Mouse (Mus musculus) heart, postnatal 0 days (tissue): ENCODE measurements at regions not wholly inside any gene's neighbourhood (a gene's known extent, or its start where the extent isn't known, plus 50 kb on each side); places are given as distances from the start of the nearest gene placed in this dataset.

ENCODE experiments used
- ATAC-seq: fragments of 200-750 bp; cut with Nextera tagmentation; 2 replicates; pipeline ENCODE4 v1.8.0; 2017; ENCODE audit warnings: low read depth, moderate number of reproducible peaks, moderate library complexity; ENCODE audit not compliant: insufficient read depth
- DNase-seq: peaks from one replicate; pipeline ENCODE4 v3.0.0-alpha.2; 2016; ENCODE audit warnings: low spot score
- H3K27ac ChIP-seq: fragments of 300-500 bp; sonication (generic); 2 replicates; pipeline ENCODE4 v1.5.1; 2014; ENCODE audit warnings: low read depth, mild to moderate bottlenecking
- H3K27me3 ChIP-seq: fragments of 300-500 bp; sonication (generic); 2 replicates; pipeline ENCODE4 v1.6.1; 2014; ENCODE audit warnings: low read length, mixed read lengths; ENCODE audit not compliant: control insufficient read depth, insufficient read depth
- H3K36me3 ChIP-seq: fragments of 300-500 bp; sonication (generic); replicated peaks from 2 replicates; pipeline ENCODE4 v1.6.1; 2014; ENCODE audit warnings: low read length, mixed read lengths; ENCODE audit not compliant: control insufficient read depth, insufficient read depth
- H3K4me1 ChIP-seq: fragments of 300-500 bp; sonication (generic); 2 replicates; pipeline ENCODE4 v1.6.1; 2014; ENCODE audit warnings: antibody characterized with exemption; ENCODE audit not compliant: control insufficient read depth, insufficient read depth
- H3K4me2 ChIP-seq: fragments of 300-500 bp; sonication (generic); 2 replicates; pipeline ENCODE4 v1.6.1; 2014; ENCODE audit warnings: low read depth, mild to moderate bottlenecking, low read length, moderate library complexity
- H3K4me3 ChIP-seq: fragments of 300-500 bp; sonication (generic); 2 replicates; pipeline ENCODE4 v1.5.1; 2014; ENCODE audit warnings: low read depth, low read length
- H3K9ac ChIP-seq: fragments of 300-500 bp; sonication (generic); replicated peaks from 2 replicates; pipeline ENCODE4 v1.6.1; 2014; ENCODE audit warnings: low read depth, low read length, mixed read lengths
- H3K9me3 ChIP-seq: fragments of 300-500 bp; sonication (generic); replicated peaks from 2 replicates; pipeline ENCODE4 v1.6.1; 2016; ENCODE audit warnings: low read length; ENCODE audit not compliant: control insufficient read depth
- CTCF ChIP-seq: IDR thresholded peaks from 2 replicates; pipeline ENCODE4 v1.5.1; 2016; ENCODE audit warnings: antibody characterized with exemption, control low read depth, low read depth
- EP300 ChIP-seq: IDR thresholded peaks from 2 replicates; pipeline ENCODE4 v1.6.1; 2016; ENCODE audit warnings: antibody characterized with exemption, low read depth
- WGBS: fragments of 180-500 bp; shearing (Covaris S2); extraction: QIAGEN DNeasy Blood & Tissue Kit; methylation state at CpG from one replicate; pipeline ENCODE4 v1.1.7; 2014; 5-methylcytosine and 5-hydroxymethylcytosine counted together

- WGBS: 24% methylated on average over 7 of the region's 7 CpGs
- Histone ChIP-seq H3K9ac (no peak overlapping the region), H3K27ac (peak overlapping the region; percentile 77), H3K4me3 (no peak overlapping the region), H3K27me3 (no peaks in the 10 kb centered on the region), H3K9me3 (no peaks in the 10 kb centered on the region), H3K4me2 (no peak overlapping the region), H3K36me3 (no peaks in the 10 kb centered on the region), H3K4me1 (peaks cover 13% of the 10 kb centered on the region)
- DNase-seq: peak; percentile 42
- peak; percentile 64 for ATAC-seq
- TF ChIP-seq EP300: peak; percentile 80; the same call in 1 of the 2 replicates
- no peak for TF ChIP-seq CTCF
These were observed 103.8 kb upstream of the Cav2 start for GRCm38 (mm10) chr6:17177153-17177552.

- DNase-seq: no peak
- no peaks in the 10 kb centered on the region for H3K27me3 ChIP-seq
- no peaks in the 10 kb centered on the region for H3K36me3 ChIP-seq
- TF ChIP-seq EP300: peak; percentile 81
- TF ChIP-seq CTCF: no peak
- H3K9ac ChIP-seq: no peak overlapping the region
- H3K4me3 ChIP-seq: no peak overlapping the region
- 0 out of 2 replicates have a peak, but pooled peaks have one; percentile 6 for ATAC-seq
- H3K27ac ChIP-seq: peak overlapping the region; percentile 60; the same call in 1 of the 2 replicates
- H3K9me3 ChIP-seq: no peaks in the 10 kb centered on the region
- WGBS: 52% methylated on average over 1 of the region's 1 CpGs
- H3K4me1 ChIP-seq: peaks cover 6% of the 10 kb centered on the region
- H3K4me2 ChIP-seq: no peak overlapping the region
These were observed 101.5 kb upstream of the Cav2 start for GRCm38 (mm10) chr6:17179476-17179875.

- no peaks in the 10 kb centered on the region for H3K27me3 ChIP-seq
- no peak overlapping the region for H3K4me3 ChIP-seq
- no peak overlapping the region for H3K27ac ChIP-seq
- WGBS: 80% methylated on average over 5 of the region's 5 CpGs
- no peaks in the 10 kb centered on the region for H3K36me3 ChIP-seq
- H3K9me3 ChIP-seq: no peaks in the 10 kb centered on the region
- no peak for TF ChIP-seq CTCF
- TF ChIP-seq EP300: no peak
- no peaks in the 10 kb centered on the region for H3K4me1 ChIP-seq
- DNase-seq (no peak), ATAC-seq (no peak)
- H3K4me2 ChIP-seq: no peak overlapping the region
- no peak overlapping the region for H3K9ac ChIP-seq
These were observed 94.4 kb upstream of the Cav2 start for GRCm38 (mm10) chr6:17186604-17187003.

- no peak overlapping the region for H3K9ac ChIP-seq
- no peak for TF ChIP-seq EP300
- TF ChIP-seq CTCF: no peak
- ATAC-seq (no peak), DNase-seq (no peak)
- H3K4me1 ChIP-seq: no peaks in the 10 kb centered on the region
- no peak overlapping the region for H3K27ac ChIP-seq
- H3K4me2 ChIP-seq: no peak overlapping the region
- H3K36me3 ChIP-seq: no peaks in the 10 kb centered on the region
- no peaks in the 10 kb centered on the region for H3K9me3 ChIP-seq
- 62% methylated on average over 4 of the region's 4 CpGs for WGBS
- H3K27me3 ChIP-seq: no peaks in the 10 kb centered on the region
- no peak overlapping the region for H3K4me3 ChIP-seq
These were observed 93.9 kb upstream of the Cav2 start for GRCm38 (mm10) chr6:17187106-17187505.

- WGBS: 39% methylated on average over 4 of the region's 4 CpGs
- Histone ChIP-seq H3K4me1 (peaks cover 4% of the 10 kb centered on the region; the same call in 1 of the 2 replicates), H3K36me3 (no peaks in the 10 kb centered on the region), H3K27ac (no peak overlapping the region), H3K4me3 (no peak overlapping the region), H3K9ac (no peak overlapping the region), H3K9me3 (no peaks in the 10 kb centered on the region), H3K4me2 (no peak overlapping the region), H3K27me3 (peaks cover 7% of the 10 kb centered on the region; the same call in 1 of the 2 replicates)
- no peak for DNase-seq
- TF ChIP-seq CTCF (no peak), EP300 (no peak)
- ATAC-seq: no peak
These were observed 85.4 kb upstream of the Cav2 start for GRCm38 (mm10) chr6:17195538-17195937.
